Mouse (Mus musculus) embryonic stem cell, embryonic (primary cell): ENCODE results near the gene Gabrb3.
"Not testable (repeated sequence)": the region's sequence is repeated elsewhere in the genome, so short reads cannot be mapped to it uniquely, and the experiment has no call there.

Experiments
- CTCF ChIA-PET, 4 experiments: fragments of 300-600 bp in 2 of 4; fragments of 350-600 bp in 2 of 4; sonication (Branson Sonifier 250); formaldehyde crosslinking; loops; one replicate each; lab custom pipeline; 2022; ENCODE audit warnings: inconsistent platforms in 2 of 4; lab: Charles Lee
- POLR2A ChIA-PET, 4 experiments: fragments of 300-600 bp in 2 of 4; fragments of 350-600 bp in 2 of 4; sonication (Branson Sonifier 250); formaldehyde crosslinking; loops; one replicate each; lab custom pipeline; 2022; ENCODE audit warnings: antibody characterized with exemption in 4 of 4, inconsistent platforms in 1 of 4; lab: Charles Lee

Gabrb3 gene

GRCm38 (mm10) chr7:57647345-57647744, 227.9 kb downstream of the Gabrb3 start:
- ChIA-PET POLR2A (no interaction called here), CTCF (no interaction called here)

- POLR2A ChIA-PET, result no interaction called here
- CTCF ChIA-PET, result no interaction called here
Measured at GRCm38 (mm10) chr7:57648136-57648755, 228.8 kb downstream of the Gabrb3 start.

GRCm38 (mm10) chr7:57677352-57677751, 257.9 kb downstream of the Gabrb3 start:
- ChIA-PET POLR2A (no interaction called here), CTCF (no interaction called here)

GRCm38 (mm10) chr7:57689836-57690235, 270.3 kb downstream of the Gabrb3 start:
- POLR2A ChIA-PET, result no interaction called here
- CTCF ChIA-PET, result no interaction called here

GRCm38 (mm10) chr7:57700370-57700769, 280.9 kb downstream of the Gabrb3 start:
- CTCF ChIA-PET, result no interaction called here
- POLR2A ChIA-PET, result no interaction called here

- ChIA-PET CTCF (no interaction called here), POLR2A (interaction anchor here in 1 of 4 experiments (0.7 kb wide), 1 partner anchor 162 kb away, joined by 5 read pairs; no protein-coding TSS in a partner anchor)
Measured at GRCm38 (mm10) chr7:57701046-57701445, 281.6 kb downstream of the Gabrb3 start.

GRCm38 (mm10) chr7:57703580-57703979, 284.1 kb downstream of the Gabrb3 start:
- CTCF ChIA-PET, result no interaction called here
- POLR2A ChIA-PET, result no interaction called here

- POLR2A ChIA-PET, result no interaction called here
Measured at GRCm38 (mm10) chr7:57706092-57706491, 286.6 kb downstream of the Gabrb3 start.

GRCm38 (mm10) chr7:57706976-57707740, 287.7 kb downstream of the Gabrb3 start:
- ChIA-PET CTCF (no interaction called here), POLR2A (no interaction called here)

More at GRCm38 (mm10) chr7:57706092-57706491, 286.6 kb downstream of the Gabrb3 start:
- CTCF ChIA-PET, result no interaction called here

- CTCF ChIA-PET, result no interaction called here
- POLR2A ChIA-PET, result no interaction called here
Measured at GRCm38 (mm10) chr7:57711709-57712108, 292.2 kb downstream of the Gabrb3 start.

GRCm38 (mm10) chr7:57746836-57747235, 327.3 kb downstream of the Gabrb3 start:
- CTCF ChIA-PET, result no interaction called here
- POLR2A ChIA-PET, result interaction anchor here in 1 of 4 experiments (1.4 kb wide), 1 partner anchor 306 kb away, joined by 3 read pairs; no protein-coding TSS in a partner anchor

GRCm38 (mm10) chr7:57760466-57760865, 341.0 kb downstream of the Gabrb3 start:
- CTCF ChIA-PET, result no interaction called here
- POLR2A ChIA-PET, result interaction anchor here in 1 of 4 experiments (0.7 kb wide), 1 partner anchor 638 kb away, joined by 3 read pairs; no protein-coding TSS in a partner anchor

- POLR2A ChIA-PET, result no interaction called here
- CTCF ChIA-PET, result no interaction called here
Measured at GRCm38 (mm10) chr7:57778754-57779153, 359.3 kb downstream of the Gabrb3 start.

- CTCF ChIA-PET, POLR2A ChIA-PET: not testable (repeated sequence)
Measured at GRCm38 (mm10) chr7:57786102-57786501, 366.6 kb downstream of the Gabrb3 start.

- CTCF ChIA-PET, result no interaction called here
- POLR2A ChIA-PET, result no interaction called here
Measured at GRCm38 (mm10) chr7:57787520-57787919, 368.0 kb downstream of the Gabrb3 start.

GRCm38 (mm10) chr7:57803266-57803665, 383.8 kb downstream of the Gabrb3 start:
- POLR2A ChIA-PET, result no interaction called here
- CTCF ChIA-PET, result no interaction called here

GRCm38 (mm10) chr7:57813716-57814115, 394.2 kb downstream of the Gabrb3 start:
- ChIA-PET POLR2A (no interaction called here), CTCF (no interaction called here)

GRCm38 (mm10) chr7:57842383-57842896, 422.9 kb downstream of the Gabrb3 start:
- ChIA-PET POLR2A (no interaction called here), CTCF (no interaction called here)

- ChIA-PET POLR2A (no interaction called here), CTCF (no interaction called here)
Measured at GRCm38 (mm10) chr7:57867951-57868350, 448.5 kb downstream of the Gabrb3 start.
